Mouse (Mus musculus): ENCODE results near the gene Fam173a.
"Not testable (repeated sequence)": the region's sequence is repeated elsewhere in the genome, so short reads cannot be mapped to it uniquely, and the experiment has no call there.

Fam173a gene

GRCm38 (mm10) chr17:25828712-25829557 is 36.2 kb upstream of the Fam173a start, which contains the start of gene Jmjd8:
TSS of gene Jmjd8 (plus strand) at chr17:25828867.
- peak; percentile 91 for DNase-seq (ENCODE audit: low spot score)

DNA sequence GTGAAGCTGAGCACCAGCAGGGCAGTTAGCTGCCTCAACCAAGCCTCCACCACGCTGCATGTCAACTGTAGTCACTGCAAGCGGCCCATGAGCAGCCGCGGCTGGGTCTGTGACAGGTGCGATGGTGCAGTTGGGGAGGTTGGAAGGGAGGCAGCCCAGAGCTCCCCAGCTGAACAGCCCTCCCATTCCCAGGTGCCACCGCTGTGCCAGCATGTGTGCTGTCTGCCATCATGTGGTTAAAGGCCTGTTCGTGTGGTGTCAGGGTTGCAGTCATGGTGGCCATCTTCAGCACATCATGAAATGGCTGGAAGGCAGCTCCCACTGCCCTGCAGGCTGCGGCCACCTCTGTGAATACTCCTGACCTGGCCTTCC is 35.5 kb upstream of the Fam173a start:
- no peak for DNase-seq (ENCODE audit: low spot score)

DNA sequence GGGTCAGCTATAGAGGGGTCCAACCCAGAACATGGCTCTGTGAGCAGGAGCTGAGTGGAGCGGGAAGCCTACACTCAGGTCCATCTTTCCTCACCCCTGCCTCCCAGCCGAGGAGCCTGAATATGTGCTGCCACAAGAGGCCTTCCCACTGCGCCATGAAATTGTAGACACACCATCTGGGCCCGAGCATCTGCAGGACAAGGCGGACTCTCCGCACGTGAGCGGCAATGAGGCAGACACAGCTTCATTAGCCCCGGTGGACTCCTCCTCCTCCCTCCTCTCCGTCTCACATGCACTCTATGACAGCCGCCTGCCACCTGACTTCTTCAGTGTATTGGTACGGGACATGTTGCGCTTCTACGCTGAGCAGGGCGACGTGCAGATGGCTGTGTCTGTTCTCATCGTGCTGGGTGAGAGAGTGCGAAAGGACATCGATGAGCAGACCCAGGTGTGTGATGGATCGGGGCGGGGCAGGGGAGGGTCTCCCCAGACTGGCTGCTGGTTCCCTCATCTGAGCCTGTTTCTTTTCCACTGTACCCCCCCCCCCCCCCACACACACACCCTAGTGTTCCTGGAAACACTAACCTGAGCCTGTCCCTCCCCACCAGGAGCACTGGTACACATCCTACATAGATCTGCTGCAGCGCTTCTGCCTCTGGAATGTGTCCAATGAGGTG is 35.0 kb upstream of the Fam173a start:
- no peak for DNase-seq (ENCODE audit: low spot score)

- DNase-seq (ENCODE audit: low spot score): no peak
These were observed 34.3 kb upstream of the Fam173a start for GRCm38 (mm10) chr17:25827011-25827410.

DNA sequence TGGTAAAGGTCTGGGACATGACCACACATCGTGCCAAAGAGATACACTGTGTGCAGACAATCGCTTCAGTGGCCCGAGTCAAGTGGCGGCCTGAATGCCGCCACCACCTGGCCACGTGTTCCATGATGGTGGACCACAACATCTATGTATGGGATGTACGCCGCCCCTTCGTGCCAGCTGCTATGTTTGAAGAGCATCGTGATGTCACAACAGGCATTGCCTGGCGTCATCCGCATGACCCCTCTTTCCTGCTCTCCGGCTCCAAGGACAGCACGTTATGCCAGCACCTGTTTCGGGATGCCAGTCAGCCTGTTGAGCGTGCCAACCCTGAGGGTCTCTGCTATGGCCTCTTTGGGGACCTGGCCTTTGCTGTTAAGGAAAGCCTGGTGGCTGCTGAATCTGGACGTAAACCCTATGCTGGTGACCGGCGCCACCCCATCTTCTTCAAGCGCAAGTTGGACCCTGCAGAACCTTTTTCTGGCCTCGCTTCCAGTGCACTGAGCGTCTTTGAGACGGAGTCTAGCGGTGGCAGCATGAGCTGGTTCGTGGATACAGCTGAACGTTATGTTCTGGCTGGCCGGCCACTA is 33.4 kb upstream of the Fam173a start:
- DNase-seq (ENCODE audit: low spot score): no peak

- no peak for DNase-seq (ENCODE audit: low spot score)
These were observed 32.6 kb upstream of the Fam173a start for GRCm38 (mm10) chr17:25825311-25825710.

DNA sequence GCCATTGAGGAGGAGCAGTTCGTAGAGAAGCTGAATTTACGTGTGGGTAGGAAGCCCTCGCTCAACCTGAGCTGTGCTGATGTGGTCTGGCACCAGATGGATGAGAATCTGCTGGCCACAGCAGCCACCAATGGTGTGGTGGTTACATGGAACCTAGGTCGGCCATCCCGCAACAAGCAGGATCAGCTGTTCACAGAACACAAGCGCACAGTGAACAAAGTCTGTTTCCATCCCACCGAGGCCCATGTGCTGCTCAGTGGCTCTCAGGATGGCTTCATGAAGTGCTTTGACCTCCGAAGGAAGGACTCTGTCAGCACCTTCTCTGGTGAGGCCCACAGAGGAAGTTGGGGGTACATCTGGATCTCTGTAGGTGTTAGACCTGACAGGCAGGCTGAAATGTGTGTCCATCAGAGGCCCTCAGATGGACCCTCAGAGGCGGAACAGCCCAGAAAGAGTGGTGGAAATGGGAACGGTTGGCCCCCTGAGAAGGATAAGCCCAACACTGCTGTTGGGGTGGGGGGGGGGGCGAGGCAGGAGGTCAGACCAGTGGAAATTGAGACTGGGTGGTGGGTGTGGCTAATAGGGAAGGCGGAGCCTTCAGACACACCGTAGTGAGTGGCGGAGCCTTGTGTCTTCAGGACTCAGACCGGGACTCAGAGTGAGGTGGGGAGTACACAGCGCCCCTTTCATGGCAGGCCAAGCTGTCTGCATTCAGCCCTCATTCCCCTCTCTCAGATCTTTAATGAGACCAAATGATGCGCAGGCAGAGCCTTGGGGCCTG is 31.9 kb upstream of the Fam173a start:
- no peak for DNase-seq (ENCODE audit: low spot score)

GRCm38 (mm10) chr17:25823452-25823851 is 30.8 kb upstream of the Fam173a start, which contains the start of gene Wdr24:
TSS of gene Wdr24 (plus strand) at chr17:25823627.
- DNase-seq (ENCODE audit: low spot score): peak; percentile 93

DNA sequence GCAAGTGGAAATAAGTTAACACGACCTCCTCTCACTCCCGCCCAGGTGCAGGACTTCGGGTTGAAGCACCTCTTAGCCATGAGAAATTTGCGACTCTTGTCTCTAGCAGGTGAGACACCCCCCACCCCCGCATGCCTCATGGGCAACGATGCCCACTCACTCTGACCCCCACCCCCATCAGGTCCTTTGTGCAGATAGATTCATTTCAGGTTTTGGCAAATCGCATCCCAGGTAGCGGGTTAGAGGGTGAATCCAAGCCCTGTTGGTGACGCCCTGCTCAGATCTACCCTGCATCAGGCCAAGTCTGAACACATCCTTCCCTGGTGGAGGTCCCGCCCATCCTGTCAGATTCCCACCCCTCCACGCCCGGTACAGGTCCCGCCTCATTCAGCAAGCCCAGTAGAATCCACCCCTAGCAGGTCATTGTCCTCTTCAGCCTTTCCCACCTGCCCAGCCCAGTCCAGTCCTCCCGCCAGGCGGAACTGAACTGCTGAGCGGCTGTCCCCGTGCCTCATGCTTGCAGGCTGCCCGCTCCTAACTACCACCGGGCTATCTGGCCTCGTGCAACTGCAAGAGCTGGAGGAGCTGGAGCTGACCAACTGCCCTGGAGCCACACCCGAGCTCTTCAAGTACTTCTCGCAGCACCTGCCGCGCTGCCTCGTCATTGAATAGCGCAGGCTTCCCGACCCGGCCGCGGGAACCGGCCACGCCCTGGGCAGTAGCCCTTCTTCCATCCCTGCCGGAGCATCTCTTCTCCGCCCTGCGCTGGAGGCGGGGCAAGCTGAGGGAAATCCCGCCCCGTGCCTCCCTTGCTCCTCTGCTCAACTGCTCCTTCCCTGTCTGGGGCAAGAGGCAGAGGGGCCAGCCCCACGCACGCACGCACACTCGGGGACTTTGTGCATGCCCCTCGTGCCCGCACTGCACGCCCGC is 26.4 kb upstream of the Fam173a start:
- peak; percentile 47 for DNase-seq (ENCODE audit: low spot score)

DNA sequence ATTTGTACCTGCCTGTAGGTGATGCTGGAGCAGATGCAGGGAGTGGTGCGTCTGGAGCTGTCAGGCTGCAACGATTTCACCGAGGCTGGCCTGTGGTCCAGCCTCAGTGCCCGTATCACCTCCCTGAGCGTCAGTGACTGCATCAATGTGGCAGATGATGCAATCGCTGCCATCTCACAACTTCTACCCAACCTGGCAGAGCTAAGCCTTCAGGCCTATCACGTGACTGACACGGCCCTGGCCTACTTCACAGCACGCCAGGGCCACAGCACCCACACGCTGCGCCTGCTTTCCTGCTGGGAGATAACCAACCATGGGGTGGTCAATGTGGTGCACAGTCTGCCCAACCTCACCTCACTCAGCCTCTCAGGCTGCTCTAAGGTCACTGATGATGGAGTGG is 25.0 kb upstream of the Fam173a start:
- no peak for DNase-seq (ENCODE audit: low spot score)

- DNase-seq (ENCODE audit: low spot score): peak; percentile 94
These were observed 20.8 kb upstream of the Fam173a start for GRCm38 (mm10) chr17:25813471-25813870.

DNA sequence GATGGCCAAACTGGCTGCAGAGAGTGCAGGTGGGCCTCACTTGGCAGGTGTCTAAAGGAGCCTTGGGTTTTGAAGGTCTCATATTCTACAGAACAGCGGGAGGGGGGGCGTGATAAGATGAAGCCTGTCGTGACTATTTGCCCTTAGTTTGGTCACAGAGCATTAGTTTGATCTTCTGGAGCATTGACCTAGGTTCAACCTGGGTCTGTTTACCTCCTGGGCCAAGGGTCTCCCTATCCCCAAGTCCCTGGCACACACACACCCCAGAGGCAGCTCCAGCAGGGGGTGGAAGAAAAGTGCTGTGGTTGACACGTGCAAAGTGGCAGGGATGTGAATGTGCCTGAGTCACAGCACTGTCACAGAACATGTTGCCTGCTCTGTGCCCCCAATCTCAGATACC is 18.2 kb upstream of the Fam173a start:
- no peak for DNase-seq (ENCODE audit: low spot score)

DNA sequence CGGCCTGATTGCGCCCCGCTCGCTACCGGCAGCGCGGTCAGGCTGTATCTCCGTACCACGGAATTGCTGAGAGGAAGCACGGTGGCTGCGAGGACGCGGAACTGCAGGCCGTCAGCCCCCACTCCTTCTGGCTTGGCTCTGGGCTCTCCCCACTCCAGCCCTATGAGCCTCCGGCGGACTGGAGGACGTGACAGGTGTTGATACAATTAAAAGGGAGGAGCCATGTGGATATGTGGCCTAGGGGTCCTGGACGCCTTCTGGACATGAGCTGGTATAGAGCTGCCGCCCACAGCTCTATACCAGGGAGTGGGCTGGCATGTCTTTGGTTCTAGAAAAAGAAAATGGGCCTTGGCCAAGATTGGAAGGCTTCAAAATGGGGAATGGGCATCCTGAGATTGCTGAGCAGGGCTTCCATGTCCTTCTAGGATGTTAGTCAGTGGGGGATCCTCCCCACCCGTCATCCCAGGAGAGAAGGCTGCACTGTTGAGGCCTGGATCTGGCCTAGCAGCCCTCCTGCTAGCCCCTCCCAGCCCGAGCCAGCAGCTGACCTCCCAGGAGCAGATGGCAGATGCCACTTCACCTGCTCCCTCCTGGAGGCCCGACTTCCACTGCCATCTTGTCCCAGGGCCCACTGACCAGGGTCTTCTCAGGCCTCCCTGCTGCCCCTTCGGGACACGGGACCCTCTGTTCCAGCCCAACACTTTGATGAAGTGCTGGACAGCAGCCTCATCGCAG is 17.1 kb upstream of the Fam173a start:
- DNase-seq (ENCODE audit: low spot score): no peak

DNA sequence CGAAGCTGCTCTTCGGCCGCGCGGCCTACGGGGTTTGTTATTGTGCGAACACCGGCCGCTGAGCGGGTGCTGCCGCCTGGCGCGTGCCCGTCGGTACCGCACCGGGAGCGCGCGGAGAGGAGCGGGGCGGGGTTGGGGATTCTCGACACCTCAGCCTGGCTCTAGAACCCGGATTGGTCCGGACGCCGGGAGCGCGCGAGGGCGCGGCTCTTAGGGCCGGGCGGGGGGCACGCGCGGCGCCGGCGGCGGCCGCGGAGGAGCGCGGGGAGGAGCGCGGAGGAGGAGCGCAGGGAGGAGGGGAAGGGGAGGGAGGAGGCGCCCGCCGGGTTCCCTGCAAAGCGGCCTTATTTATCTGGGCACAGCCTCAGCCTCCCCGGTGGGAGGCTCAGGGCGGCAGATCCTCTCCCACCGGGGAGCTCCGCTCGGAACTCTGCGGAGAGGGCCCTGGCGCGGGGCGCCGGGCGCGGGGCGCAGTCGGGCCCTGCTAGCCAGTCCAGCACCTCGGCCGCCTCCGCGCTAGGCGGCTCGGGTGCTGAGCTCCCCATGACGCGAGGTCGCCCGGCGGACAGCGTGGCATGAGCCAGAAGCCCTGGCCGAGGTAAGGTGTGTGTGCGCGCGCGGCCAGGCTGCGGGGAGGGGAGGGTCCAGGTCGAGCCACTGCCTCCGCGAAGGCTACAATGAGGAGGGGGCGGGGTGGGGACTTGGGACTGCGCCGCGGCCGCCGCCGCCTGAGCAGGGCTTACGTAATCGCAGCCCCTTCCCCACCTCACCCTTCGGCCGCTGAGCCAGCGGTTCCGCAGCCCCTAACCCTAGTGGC is 16.3 kb upstream of the Fam173a start, which contains the start of gene Fbxl16:
Gene Fbxl16, plus strand, starts transcription at position 297 of the 817 bp plus-strand sequence.
- DNase-seq (ENCODE audit: low spot score): peak; percentile 87

DNA sequence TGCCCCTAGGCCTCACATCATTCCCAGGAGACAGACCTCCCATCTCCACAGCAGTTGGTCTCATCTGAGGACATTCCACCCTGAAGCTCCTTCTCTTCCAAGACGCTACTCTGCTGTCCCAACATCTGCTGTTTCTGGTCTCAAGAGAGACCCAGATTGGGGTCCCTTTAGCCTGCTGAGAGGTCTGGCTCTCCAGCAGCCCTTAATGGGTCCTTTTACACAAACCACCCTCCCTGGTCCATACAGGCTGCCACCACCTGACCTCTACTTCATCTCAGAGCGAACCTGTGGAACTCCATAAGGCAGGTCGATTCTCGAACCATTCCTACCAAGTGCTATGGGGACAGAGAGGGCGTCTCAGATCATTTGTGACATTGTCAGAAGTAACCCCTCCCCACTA is 15.3 kb upstream of the Fam173a start:
- no peak for DNase-seq (ENCODE audit: low spot score)

- DNase-seq (ENCODE audit: low spot score): not testable (repeated sequence)
These were observed 14.8 kb upstream of the Fam173a start for GRCm38 (mm10) chr17:25807452-25807851.

GRCm38 (mm10) chr17:25806507-25806906 is 13.8 kb upstream of the Fam173a start:
- DNase-seq (ENCODE audit: low spot score): no peak

- DNase-seq (ENCODE audit: low spot score): peak; percentile 90
These were observed 10.3 kb upstream of the Fam173a start for GRCm38 (mm10) chr17:25802825-25803517.

GRCm38 (mm10) chr17:25801029-25801428 is 8.3 kb upstream of the Fam173a start:
- peak; percentile 86 for DNase-seq (ENCODE audit: low spot score)

Data from embryo, embryonic 10 days (tissue).